16 mouse cellular contexts compared by ENCODE assay signal in genomic region chr15:16313818-16314217, GRCm38 (mm10).
"Had no signal": no experiment of that assay in that cellular context is flagged by ENCODE, and none has a peak within 500 bp of the region (broad histone marks: within the 10 kb centered on the region; RNA-seq: fewer than 3 reads in every experiment).

No protein-coding gene starts in this region.

- DNase-seq: lung, postnatal 14 days; lung, postnatal 36 days; right cerebral cortex, postnatal 14 days; thymus, adult 2 months; thymus, postnatal 25 days; thymus, postnatal 4 days had no signal

- H3K4me3 ChIP-seq: lung, embryonic 15.5 days; megakaryocyte, embryonic 14.5 days; midbrain, embryonic 13.5 days; midbrain, embryonic 15.5 days; neural tube, embryonic 12.5 days; stomach, embryonic 15.5 days had no signal

- H3K27me3 ChIP-seq: lung, embryonic 15.5 days; megakaryocyte, embryonic 14.5 days; midbrain, embryonic 13.5 days; midbrain, embryonic 15.5 days; neural tube, embryonic 12.5 days; stomach, embryonic 15.5 days had no signal

- H3K4me2 ChIP-seq: lung, embryonic 15.5 days; midbrain, embryonic 11.5 days; midbrain, embryonic 13.5 days; midbrain, embryonic 15.5 days; neural tube, embryonic 12.5 days; stomach, embryonic 15.5 days had no signal

- H3K9ac ChIP-seq: lung, embryonic 15.5 days; midbrain, embryonic 13.5 days; midbrain, embryonic 15.5 days; neural tube, embryonic 12.5 days; stomach, embryonic 15.5 days had no signal

- H3K4me1 ChIP-seq: lung, embryonic 15.5 days; megakaryocyte, embryonic 14.5 days; midbrain, embryonic 13.5 days; midbrain, embryonic 15.5 days; neural tube, embryonic 12.5 days; stomach, embryonic 15.5 days had no signal

- H3K27ac ChIP-seq: lung, embryonic 15.5 days; macrophage; midbrain, embryonic 13.5 days; midbrain, embryonic 15.5 days; neural tube, embryonic 12.5 days; stomach, embryonic 15.5 days; stomach, postnatal 0 days had no signal

- ATAC-seq: lung, postnatal 0 days; midbrain, embryonic 13.5 days; midbrain, embryonic 15.5 days had no signal

- H3K36me3 ChIP-seq: lung, embryonic 15.5 days; midbrain, embryonic 13.5 days; midbrain, embryonic 15.5 days; neural tube, embryonic 12.5 days; stomach, embryonic 15.5 days had no signal

- H3K9me3 ChIP-seq: lung, embryonic 15.5 days; megakaryocyte, embryonic 14.5 days; midbrain, embryonic 13.5 days; midbrain, embryonic 15.5 days; neural tube, embryonic 12.5 days; stomach, embryonic 15.5 days had no signal
